Mouse (Mus musculus): ENCODE results near the gene Cnga1. TPM values are rescaled to one million over a fixed set of nuclear protein-coding genes. Genes with fewer than 3 reads are reported as not detected.
A peak's percentile ranks its signal among the peaks of the same experiment; 100 is the strongest.
"Not testable (repeated sequence)": the region's sequence is repeated elsewhere in the genome, so short reads cannot be mapped to it uniquely, and the experiment has no call there.

The Cnga1 gene
- polyA plus RNA-seq, 1 experiment from 2014 or later = not detected

GRCm38 (mm10) chr5:72634791-72635271, 9.2 kb downstream of the Cnga1 start:
- Histone ChIP-seq H3K27ac (no peak overlapping the region), H3K4me3 (no peak overlapping the region), H3K36me3 (no peaks in the 10 kb centered on the region), H3K4me2 (replicated peaks) (no peak overlapping the region), H3K4me1 (no peaks in the 10 kb centered on the region), H3K27me3 (no peaks in the 10 kb centered on the region), H3K9ac (no peak overlapping the region), H3K9me3 (replicated peaks) (no peaks in the 10 kb centered on the region)
- WGBS = 86% methylated on average over 9 of the region's 9 CpGs
- no peak for ATAC-seq (ENCODE audit: low FRiP score)

- H3K4me1 ChIP-seq = no peaks in the 10 kb centered on the region
- 89% methylated on average over 6 of the region's 6 CpGs for WGBS
- ATAC-seq (ENCODE audit: low FRiP score) = no peak
- H3K9me3 ChIP-seq (replicated peaks) = no peaks in the 10 kb centered on the region
- no peak overlapping the region for H3K27ac ChIP-seq
- no peaks in the 10 kb centered on the region for H3K36me3 ChIP-seq
- H3K4me2 ChIP-seq (replicated peaks) = no peak overlapping the region
- no peak overlapping the region for H3K4me3 ChIP-seq
- H3K9ac ChIP-seq = no peak overlapping the region
- H3K27me3 ChIP-seq = no peaks in the 10 kb centered on the region
These were observed 14.0 kb downstream of the Cnga1 start for GRCm38 (mm10) chr5:72630026-72630425.

- 93% methylated on average over 1 of the region's 1 CpGs for WGBS
- no peaks in the 10 kb centered on the region for H3K4me1 ChIP-seq
- no peaks in the 10 kb centered on the region for H3K27me3 ChIP-seq
- H3K9me3 ChIP-seq (replicated peaks) = no peaks in the 10 kb centered on the region
- H3K27ac ChIP-seq = no peak overlapping the region
- no peaks in the 10 kb centered on the region for H3K36me3 ChIP-seq
- H3K4me3 ChIP-seq = no peak overlapping the region
- ATAC-seq (ENCODE audit: low FRiP score) = no peak
- H3K4me2 ChIP-seq (replicated peaks) = no peak overlapping the region
- no peak overlapping the region for H3K9ac ChIP-seq
These were observed 23.1 kb downstream of the Cnga1 start for GRCm38 (mm10) chr5:72621022-72621421.

GRCm38 (mm10) chr5:72617413-72617812, 26.7 kb downstream of the Cnga1 start:
- Histone ChIP-seq H3K4me2 (replicated peaks) (no peak overlapping the region), H3K9ac (no peak overlapping the region), H3K36me3 (no peaks in the 10 kb centered on the region), H3K4me1 (no peaks in the 10 kb centered on the region), H3K27me3 (no peaks in the 10 kb centered on the region), H3K9me3 (replicated peaks) (no peaks in the 10 kb centered on the region), H3K27ac (no peak overlapping the region), H3K4me3 (no peak overlapping the region)
- WGBS = 89% methylated on average over 4 of the region's 4 CpGs
- ATAC-seq (ENCODE audit: low FRiP score) = no peak

- 95% methylated on average over 4 of the region's 4 CpGs for WGBS
- no peak for ATAC-seq (ENCODE audit: low FRiP score)
- H3K27me3 ChIP-seq = no peaks in the 10 kb centered on the region
- H3K4me2 ChIP-seq (replicated peaks) = no peak overlapping the region
- H3K9ac ChIP-seq = no peak overlapping the region
- H3K4me3 ChIP-seq = no peak overlapping the region
- H3K27ac ChIP-seq = no peak overlapping the region
- H3K4me1 ChIP-seq = no peaks in the 10 kb centered on the region
- no peaks in the 10 kb centered on the region for H3K36me3 ChIP-seq
- H3K9me3 ChIP-seq (replicated peaks) = no peaks in the 10 kb centered on the region
These were observed 40.9 kb downstream of the Cnga1 start for GRCm38 (mm10) chr5:72603138-72603537.

- no peaks in the 10 kb centered on the region for H3K27me3 ChIP-seq
- no peaks in the 10 kb centered on the region for H3K36me3 ChIP-seq
- H3K27ac ChIP-seq = no peak overlapping the region
- 11% methylated on average over 5 of the region's 5 CpGs for WGBS
- no peak for ATAC-seq (ENCODE audit: low FRiP score)
- no peaks in the 10 kb centered on the region for H3K9me3 ChIP-seq (replicated peaks)
- no peak overlapping the region for H3K9ac ChIP-seq
- H3K4me1 ChIP-seq = no peaks in the 10 kb centered on the region
- H3K4me2 ChIP-seq (replicated peaks) = no peak overlapping the region
- no peak overlapping the region for H3K4me3 ChIP-seq
These were observed 43.1 kb downstream of the Cnga1 start for GRCm38 (mm10) chr5:72601006-72601405.

- 4% methylated on average over 38 of the region's 38 CpGs for WGBS
- H3K4me1 ChIP-seq = no peaks in the 10 kb centered on the region
These were observed 56.8 kb downstream of the Cnga1 start, which contains the start of gene Gm5868 for GRCm38 (mm10) chr5:72587192-72587681. TSS of gene Gm5868 (minus strand) at chr5:72587551.

GRCm38 (mm10) chr5:72586667-72587191, 57.3 kb downstream of the Cnga1 start:
- H3K4me2 ChIP-seq (replicated peaks) = peak overlapping the region; percentile 66
- peaks cover 11% of the 10 kb centered on the region for H3K27me3 ChIP-seq
- not testable (repeated sequence) for H3K27ac ChIP-seq; H3K4me1 ChIP-seq; H3K36me3 ChIP-seq; H3K9me3 ChIP-seq (replicated peaks)
- ATAC-seq (ENCODE audit: low FRiP score) = peak; percentile 65
- peak overlapping the region; percentile 45 for H3K9ac ChIP-seq
- H3K4me3 ChIP-seq = peak overlapping the region; percentile 40
- WGBS = 48% methylated on average over 25 of the region's 25 CpGs

More at GRCm38 (mm10) chr5:72587192-72587681, 56.8 kb downstream of the Cnga1 start, which contains the start of gene Gm5868:
- H3K4me2 ChIP-seq (replicated peaks) = peak within 1 kb of the TSS; percentile 66
- H3K4me3 ChIP-seq = peak within 1 kb of the TSS; percentile 40
- H3K9me3 ChIP-seq (replicated peaks) = no peaks in the 10 kb centered on the region
- ATAC-seq (ENCODE audit: low FRiP score) = peak; percentile 89
- peak within 1 kb of the TSS; percentile 45 for H3K9ac ChIP-seq
- peaks cover 9% of the 10 kb centered on the region for H3K27me3 ChIP-seq
- no peak within 1 kb of the TSS for H3K27ac ChIP-seq
- H3K36me3 ChIP-seq = no peaks in the 10 kb centered on the region

GRCm38 (mm10) chr5:72586122-72586521, 58.0 kb downstream of the Cnga1 start:
- not testable (repeated sequence) for H3K4me2 ChIP-seq (replicated peaks); ATAC-seq (ENCODE audit: low FRiP score); H3K36me3 ChIP-seq; H3K4me1 ChIP-seq; H3K4me3 ChIP-seq; H3K27ac ChIP-seq; H3K9me3 ChIP-seq (replicated peaks); H3K9ac ChIP-seq
- peaks cover 17% of the 10 kb centered on the region for H3K27me3 ChIP-seq
- 56% methylated on average over 7 of the region's 7 CpGs for WGBS

GRCm38 (mm10) chr5:72580970-72581332, 63.1 kb downstream of the Cnga1 start, which contains the start of gene Zar1:
TSS of gene Zar1 (minus strand) at chr5:72581254.
- H3K27ac ChIP-seq; H3K36me3 ChIP-seq; H3K4me1 ChIP-seq; H3K9me3 ChIP-seq (replicated peaks): not testable (repeated sequence)
- Histone ChIP-seq H3K4me3 (peak within 1 kb of the TSS; percentile 46), H3K9ac (peak within 1 kb of the TSS; percentile 56), H3K27me3 (peaks cover 20% of the 10 kb centered on the region), H3K4me2 (replicated peaks) (peak within 1 kb of the TSS; percentile 80)
- ATAC-seq (ENCODE audit: low FRiP score) = peak; percentile 75
- 8% methylated on average over 17 of the region's 21 CpGs for WGBS

GRCm38 (mm10) chr5:72580088-72580969, 63.7 kb downstream of the Cnga1 start:
- not testable (repeated sequence) for H3K4me1 ChIP-seq; H3K9me3 ChIP-seq (replicated peaks); H3K27ac ChIP-seq; H3K36me3 ChIP-seq
- 4% methylated on average over 53 of the region's 73 CpGs for WGBS
- ATAC-seq (ENCODE audit: low FRiP score) = peak; percentile 81
- peak overlapping the region; percentile 46 for H3K4me3 ChIP-seq
- peak overlapping the region; percentile 80 for H3K4me2 ChIP-seq (replicated peaks)
- H3K27me3 ChIP-seq = peaks cover 20% of the 10 kb centered on the region
- peak overlapping the region; percentile 56 for H3K9ac ChIP-seq

GRCm38 (mm10) chr5:72579599-72579998, 64.5 kb downstream of the Cnga1 start:
- WGBS = 31% methylated on average over 10 of the region's 10 CpGs
- Histone ChIP-seq H3K27me3 (peaks cover 20% of the 10 kb centered on the region), H3K4me2 (replicated peaks) (peak overlapping the region; percentile 80)
- H3K36me3 ChIP-seq; H3K9ac ChIP-seq; H3K27ac ChIP-seq; H3K4me1 ChIP-seq; H3K9me3 ChIP-seq (replicated peaks); H3K4me3 ChIP-seq: not testable (repeated sequence)
- ATAC-seq (ENCODE audit: low FRiP score) = peak; percentile 39; the same call in 1 of the 2 replicates
